Mouse (Mus musculus) regulatory T cell (primary cell): ENCODE results near the gene Mast1.

ENCODE experiments used
- in situ Hi-C: fragments of 300-600 bp; cut with MboI, MseI; formaldehyde crosslinking; loops from one replicate; pipeline ENCODE4 v1.15.1; 2025; ENCODE audit warnings: high pct_unique_total_duplicates

The Mast1 gene

GRCm38 (mm10) chr8:84945235-84945632 is 8.1 kb upstream of the Mast1 start:
- in situ Hi-C loops, result no loop called here

GRCm38 (mm10) chr8:84944478-84945160 is 7.5 kb upstream of the Mast1 start:
- in situ Hi-C loops, result no loop called here

- in situ Hi-C loops, result no loop called here
Measured at GRCm38 (mm10) chr8:84943699-84944098, 6.5 kb upstream of the Mast1 start.

GRCm38 (mm10) chr8:84937620-84938485 is 694 bp upstream of the Mast1 start:
- in situ Hi-C loops, result no loop called here

- in situ Hi-C loops, result no loop called here
Measured at GRCm38 (mm10) chr8:84936041-84936961, 858 bp downstream of the Mast1 start.

GRCm38 (mm10) chr8:84935489-84935888 is 1.7 kb downstream of the Mast1 start:
- in situ Hi-C loops, result no loop called here

- in situ Hi-C loops, result no loop called here
Measured at GRCm38 (mm10) chr8:84934860-84935259, 2.3 kb downstream of the Mast1 start.

GRCm38 (mm10) chr8:84933767-84934559 is 3.2 kb downstream of the Mast1 start:
- in situ Hi-C loops, result no loop called here

- in situ Hi-C loops, result no loop called here
Measured at GRCm38 (mm10) chr8:84930582-84930981, 6.6 kb downstream of the Mast1 start.

- in situ Hi-C loops, result no loop called here
Measured at GRCm38 (mm10) chr8:84928456-84929306, 8.5 kb downstream of the Mast1 start.

- in situ Hi-C loops, result no loop called here
Measured at GRCm38 (mm10) chr8:84927513-84927912, 9.6 kb downstream of the Mast1 start.

GRCm38 (mm10) chr8:84925557-84925956 is 11.6 kb downstream of the Mast1 start:
- in situ Hi-C loops, result no loop called here

GRCm38 (mm10) chr8:84921596-84921995 is 15.6 kb downstream of the Mast1 start:
- in situ Hi-C loops, result no loop called here

- in situ Hi-C loops, result no loop called here
Measured at GRCm38 (mm10) chr8:84918646-84919045, 18.5 kb downstream of the Mast1 start.

GRCm38 (mm10) chr8:84917781-84918180 is 19.4 kb downstream of the Mast1 start:
- in situ Hi-C loops, result no loop called here

GRCm38 (mm10) chr8:84915269-84915668 is 21.9 kb downstream of the Mast1 start:
- in situ Hi-C loops, result no loop called here

GRCm38 (mm10) chr8:84913960-84914359 is 23.2 kb downstream of the Mast1 start:
- in situ Hi-C loops, result no loop called here

- in situ Hi-C loops, result no loop called here
Measured at GRCm38 (mm10) chr8:84913502-84913900, 23.7 kb downstream of the Mast1 start.

GRCm38 (mm10) chr8:84912895-84913501 is 24.2 kb downstream of the Mast1 start:
- in situ Hi-C loops, result no loop called here

GRCm38 (mm10) chr8:84912391-84912790 is 24.8 kb downstream of the Mast1 start:
- in situ Hi-C loops, result no loop called here
